Mouse (Mus musculus) spleen, adult 18-20 months (tissue): ENCODE data around the gene Far2.

Experiments used
- DNase-seq, 2 experiments: peaks; one replicate each; pipeline ENCODE4 v3.0.0; 2022; ENCODE audit warnings: mixed read lengths in 2 of 2

Gene Far2

GRCm38 (mm10) chr6:148222686-148223085 lies 175.6 kb downstream of the Far2 start:
- no peak for DNase-seq

GRCm38 (mm10) chr6:148227542-148227941 lies 180.5 kb downstream of the Far2 start:
- no peak for DNase-seq
